Mouse (Mus musculus) left cerebral cortex, adult 9 months (tissue): ENCODE measurements around the gene Lrrc8a.

Source experiments
- DNase-seq, 2 experiments: peaks; one replicate each; pipeline ENCODE4 v3.0.0; 2022; ENCODE audit warnings: low spot score in 2 of 2

The Lrrc8a gene

GRCm38 (mm10) chr2:30239777-30240176 is 2.3 kb downstream of the Lrrc8a start:
- no peak for DNase-seq

- no peak for DNase-seq
Observed at GRCm38 (mm10) chr2:30240267-30240666, 2.8 kb downstream of the Lrrc8a start, which contains the start of gene Gm28035. Gm28035 (plus strand) TSS chr2:30240567.

- peak in 1 of 2 experiments; percentile 41 for DNase-seq
Observed at GRCm38 (mm10) chr2:30242509-30242908, 5.0 kb downstream of the Lrrc8a start.

GRCm38 (mm10) chr2:30243391-30243790 is 5.9 kb downstream of the Lrrc8a start:
- no peak for DNase-seq

GRCm38 (mm10) chr2:30244595-30245178 is 7.2 kb downstream of the Lrrc8a start:
- DNase-seq = no peak

- DNase-seq = no peak
Observed at GRCm38 (mm10) chr2:30247036-30247435, 9.5 kb downstream of the Lrrc8a start.

GRCm38 (mm10) chr2:30247681-30248080 is 10.2 kb downstream of the Lrrc8a start:
- DNase-seq = no peak

- no peak for DNase-seq
Observed at GRCm38 (mm10) chr2:30249182-30249581, 11.7 kb downstream of the Lrrc8a start.

GRCm38 (mm10) chr2:30250166-30251128 is 12.9 kb downstream of the Lrrc8a start:
- DNase-seq = no peak

- DNase-seq = no peak
Observed at GRCm38 (mm10) chr2:30251417-30252104, 14.0 kb downstream of the Lrrc8a start.

GRCm38 (mm10) chr2:30252521-30252920 is 15.0 kb downstream of the Lrrc8a start:
- DNase-seq = no peak

GRCm38 (mm10) chr2:30253809-30254208 is 16.3 kb downstream of the Lrrc8a start:
- no peak for DNase-seq

GRCm38 (mm10) chr2:30255631-30256395 is 18.3 kb downstream of the Lrrc8a start:
- DNase-seq = no peak

GRCm38 (mm10) chr2:30256616-30257350 is 19.3 kb downstream of the Lrrc8a start:
- no peak for DNase-seq

GRCm38 (mm10) chr2:30257699-30258460 is 20.4 kb downstream of the Lrrc8a start:
- DNase-seq = no peak

GRCm38 (mm10) chr2:30258600-30258999 is 21.1 kb downstream of the Lrrc8a start:
- DNase-seq = no peak

GRCm38 (mm10) chr2:30259131-30260064 is 21.9 kb downstream of the Lrrc8a start:
- DNase-seq = no peak

- DNase-seq = no peak
Observed at GRCm38 (mm10) chr2:30261064-30261736, 23.7 kb downstream of the Lrrc8a start.
